Mouse (Mus musculus): Measurements from ENCODE around the gene Cggbp1. TPM values are rescaled to one million over a fixed set of nuclear protein-coding genes. Genes with fewer than 3 reads are reported as not detected.

Cggbp1 gene
- polyA plus RNA-seq, 1 experiment from 2014 or later = 86.9 TPM

DNA sequence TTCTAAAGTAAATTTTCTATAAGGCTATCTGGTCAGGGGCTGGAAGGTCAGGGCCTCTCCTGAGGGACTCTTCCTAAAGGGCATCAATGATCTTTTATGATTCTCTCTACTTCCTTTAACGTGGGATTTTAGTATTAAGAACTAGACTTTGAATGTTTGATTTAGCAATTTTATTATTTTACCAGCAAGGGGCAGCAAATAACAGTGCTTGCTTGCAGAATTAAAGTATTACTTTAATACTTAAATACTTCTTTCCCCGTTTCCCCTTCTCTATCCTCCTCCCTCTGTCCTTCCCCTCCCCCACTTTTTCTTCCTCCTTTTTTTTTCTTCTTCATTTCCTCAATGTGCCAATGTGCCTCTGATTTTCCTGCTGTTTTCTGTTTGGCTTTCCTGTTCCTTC, 51.5 kb downstream of the Cggbp1 start:
- WGBS = 60% methylated on average over 2 of the region's 2 CpGs
- Histone ChIP-seq H3K27ac (no peak overlapping the region), H3K4me2 (replicated peaks) (no peak overlapping the region), H3K9me3 (ENCODE audit: control insufficient read depth, low read length) (no peaks in the 10 kb centered on the region), H3K36me3 (replicated peaks; ENCODE audit: control insufficient read depth, insufficient read depth) (no peaks in the 10 kb centered on the region), H3K4me3 (replicated peaks; ENCODE audit: low read length) (no peak overlapping the region), H3K9ac (no peak overlapping the region), H3K27me3 (ENCODE audit: control insufficient read depth, insufficient read depth, low read length) (no peaks in the 10 kb centered on the region), H3K4me1 (replicated peaks; ENCODE audit: control insufficient read depth, insufficient read depth, low read length) (no peaks in the 10 kb centered on the region)
- DNase-seq (ENCODE audit: low spot score) (peak; percentile 57), ATAC-seq (ENCODE audit: low FRiP score) (no peak)

DNA sequence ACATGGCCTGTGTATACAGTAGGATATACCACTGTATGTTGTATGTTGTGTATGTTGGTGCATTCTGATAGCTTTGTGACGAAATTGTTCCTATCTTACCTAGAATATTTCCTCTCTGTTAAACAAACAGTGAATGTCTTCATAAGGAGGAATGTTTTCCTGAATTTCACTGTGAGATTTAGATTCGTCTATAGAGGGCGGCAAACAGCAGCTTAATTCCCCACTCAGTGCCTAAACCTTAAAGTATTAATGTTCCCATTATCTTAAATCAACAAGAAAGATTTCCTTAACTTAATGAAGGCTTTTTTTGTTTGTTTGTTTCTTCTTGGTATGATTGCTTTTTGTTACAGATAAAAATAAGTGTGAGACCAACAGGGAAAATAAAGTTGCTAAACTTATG, 55.3 kb downstream of the Cggbp1 start:
- no peak overlapping the region for H3K4me3 ChIP-seq (replicated peaks; ENCODE audit: low read length)
- no peaks in the 10 kb centered on the region for H3K36me3 ChIP-seq (replicated peaks; ENCODE audit: control insufficient read depth, insufficient read depth)
- no peak overlapping the region for H3K9ac ChIP-seq
- H3K9me3 ChIP-seq (ENCODE audit: control insufficient read depth, low read length) = no peaks in the 10 kb centered on the region
- H3K4me1 ChIP-seq (replicated peaks; ENCODE audit: control insufficient read depth, insufficient read depth, low read length) = no peaks in the 10 kb centered on the region
- no peaks in the 10 kb centered on the region for H3K27me3 ChIP-seq (ENCODE audit: control insufficient read depth, insufficient read depth, low read length)
- WGBS = 41% methylated on average over 3 of the region's 3 CpGs
- no peak overlapping the region for H3K4me2 ChIP-seq (replicated peaks)
- DNase-seq (ENCODE audit: low spot score) (peak; percentile 55), ATAC-seq (ENCODE audit: low FRiP score) (no peak)
- no peak overlapping the region for H3K27ac ChIP-seq

DNA sequence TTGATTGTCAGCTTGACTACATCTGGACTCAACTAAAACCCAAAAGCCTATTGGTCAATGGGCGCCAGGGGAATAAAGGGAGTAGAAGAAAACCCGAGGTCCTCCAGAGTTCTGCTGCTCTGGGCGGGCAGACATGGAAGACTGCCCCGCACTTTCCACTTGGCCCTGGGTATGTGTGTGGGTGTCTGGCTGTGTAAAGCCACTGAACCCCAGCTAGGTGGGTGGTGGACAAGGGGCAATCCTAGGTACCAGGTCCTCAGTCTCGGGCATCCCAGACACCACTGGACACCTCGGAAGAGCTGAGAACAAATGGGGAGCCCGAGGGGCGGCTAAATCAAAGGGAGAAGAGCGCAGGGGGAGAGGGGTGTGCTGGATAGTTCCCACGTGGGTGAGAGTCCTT, 57.0 kb downstream of the Cggbp1 start:
- Histone ChIP-seq H3K9me3 (ENCODE audit: control insufficient read depth, low read length) (no peaks in the 10 kb centered on the region), H3K4me2 (replicated peaks) (no peak overlapping the region), H3K4me1 (replicated peaks; ENCODE audit: control insufficient read depth, insufficient read depth, low read length) (no peaks in the 10 kb centered on the region), H3K9ac (no peak overlapping the region), H3K4me3 (replicated peaks; ENCODE audit: low read length) (no peak overlapping the region), H3K36me3 (replicated peaks; ENCODE audit: control insufficient read depth, insufficient read depth) (no peaks in the 10 kb centered on the region), H3K27me3 (ENCODE audit: control insufficient read depth, insufficient read depth, low read length) (no peaks in the 10 kb centered on the region), H3K27ac (no peak overlapping the region)
- no peak for ATAC-seq (ENCODE audit: low FRiP score)
- WGBS = 78% methylated on average over 10 of the region's 10 CpGs
- DNase-seq (ENCODE audit: low spot score) = no peak

Other genes starting within 250 kb of the Cggbp1 start
- gene Csnka2ip, start 249.6 kb upstream of the Cggbp1 start, polyA plus RNA-seq (2014; fragmentation: Nextera tagmentation; extraction: Ambion mirVana) = 0.07 TPM in 1 of 2 replicates, not detected in the other
- 19.3 and 23.9 TPM in 2 replicates for gene 4930453N24Rik, start 80.8 kb upstream of the Cggbp1 start, polyA plus RNA-seq (2014; fragmentation: Nextera tagmentation; extraction: Ambion mirVana)
- 8.2 and 9.5 TPM in 2 replicates for gene Zfp654, start 344 bp upstream of the Cggbp1 start, polyA plus RNA-seq (2014; fragmentation: Nextera tagmentation; extraction: Ambion mirVana)